9 mouse cellular contexts compared by ENCODE assay signal in the genomic region with DNA sequence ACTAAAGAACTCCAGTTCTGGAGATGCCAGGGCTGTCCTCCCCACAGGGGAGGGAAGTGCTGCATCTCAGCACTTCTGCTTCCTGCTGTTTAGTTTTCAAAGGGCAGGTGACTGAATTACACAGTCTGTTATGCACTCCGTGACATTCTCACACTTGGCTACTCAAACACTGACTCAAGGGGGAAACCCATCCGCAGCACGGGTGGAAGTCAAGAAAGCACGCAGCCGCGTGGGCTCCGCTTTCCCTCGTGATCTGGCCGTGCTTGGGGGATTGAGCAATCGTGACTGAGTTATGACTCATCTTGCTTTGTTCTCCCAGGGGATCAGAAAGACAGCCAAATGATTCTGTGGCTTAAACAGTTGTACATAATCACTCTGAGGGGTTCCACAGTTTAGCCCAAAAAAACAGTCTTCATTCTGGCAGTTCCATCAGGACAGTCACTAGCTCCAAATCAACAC. TPM values are rescaled to one million over a fixed set of nuclear protein-coding genes. Genes with fewer than 3 reads are reported as not detected.
A peak's percentile ranks its signal among the peaks of the same experiment; 100 is the strongest.
DNase-seq lines count a peak whose midpoint lies in the region; ATAC-seq lines count a peak whose summit lies in the region.
"Had no signal": no experiment of that assay in that cellular context is flagged by ENCODE, and none has a peak within 500 bp of the region (broad histone marks: within the 10 kb centered on the region; RNA-seq: fewer than 3 reads in every experiment).

No protein-coding gene starts in this region.

- H3K36me3 ChIP-seq in forebrain, embryonic 10.5 days (replicated peaks): no peaks in the 10 kb centered on the region

- H3K4me3 ChIP-seq in forebrain, embryonic 10.5 days: no peak overlapping the region
- H3K4me3 ChIP-seq: limb, embryonic 13.5 days had no signal

- ATAC-seq in megakaryocyte, adult 5-6 weeks (ENCODE audit: poor library complexity, severe bottlenecking): peak; percentile 91

- H3K27ac ChIP-seq in forebrain, embryonic 10.5 days: no peak overlapping the region
- H3K27ac ChIP-seq: limb, embryonic 13.5 days had no signal

- H3K9me3 ChIP-seq in forebrain, embryonic 10.5 days: no peaks in the 10 kb centered on the region
- H3K9me3 ChIP-seq: limb, embryonic 13.5 days had no signal

- DNase-seq in retina, postnatal 1 day: peak; percentile 14
- DNase-seq in retina, embryonic 14.5 days (ENCODE audit: low spot score): no peak
- peak; percentile 72 for DNase-seq in adrenal gland, postnatal 10 days
- peak; percentile 41 for DNase-seq in gastrocnemius, postnatal 10 days
- DNase-seq in layer of hippocampus, adult 18-20 months (ENCODE audit: low spot score in 2 of 2): peak; percentile 61 to 81
- DNase-seq in yolk sac, embryonic 10.5 days (ENCODE audit: low spot score): peak; percentile 7
- DNase-seq in forebrain, embryonic 10.5 days (ENCODE audit: extremely low spot score, low spot score): no peak

- H3K4me1 ChIP-seq in forebrain, embryonic 10.5 days: no peaks in the 10 kb centered on the region

- no peaks in the 10 kb centered on the region for H3K27me3 ChIP-seq in forebrain, embryonic 10.5 days (ENCODE audit: poor library complexity, severe bottlenecking)
- H3K27me3 ChIP-seq: limb, embryonic 13.5 days had no signal

- 86% methylated on average over 10 of the region's 10 CpGs for WGBS in forebrain, embryonic 10.5 days

RNA-seq across cellular contexts. Expression of gene Ppp4r2, which starts 32.9 kb away (rescaled TPM):
- 10 to 100 TPM; 64.2 to 68.3 TPM for total RNA-seq in adrenal gland, postnatal 10 days (2021)
- total RNA-seq in gastrocnemius, postnatal 10 days (2021): 10 to 100 TPM; 57.9 to 61.7 TPM
- 10 to 100 TPM; 75.6 to 78.4 TPM for total RNA-seq in layer of hippocampus, adult 18-20 months (2021)
- total RNA-seq in megakaryocyte, adult 5-6 weeks (2015): 45.4 and 53.3 TPM in 2 replicates
- total RNA-seq in megakaryocyte, adult 5-6 weeks (2017): 76.6 and 88.4 TPM in 2 replicates
- polyA plus RNA-seq in forebrain, embryonic 10.5 days (2016; fragmentation: Nextera tagmentation; extraction: Ambion mirVana): 24.4 and 24.7 TPM in 2 replicates

Comparison
In these comparisons a context has a peak if more than half of its experiments do, and no peak if none do; other contexts are left out.
1. DNase-seq: peak in retina, postnatal 1 day (single experiment), adrenal gland, postnatal 10 days (single experiment), gastrocnemius, postnatal 10 days (single experiment), layer of hippocampus, adult 18-20 months (2 of 2) and yolk sac, embryonic 10.5 days (single experiment); none in retina, embryonic 14.5 days (single experiment) and forebrain, embryonic 10.5 days (single experiment).